Mouse (Mus musculus): ENCODE data around the gene Ddost. TPM values are rescaled to one million over a fixed set of nuclear protein-coding genes. Genes with fewer than 3 reads are reported as not detected.

Ddost gene
- polyA plus RNA-seq, 1 experiment from 2014 or later: 249 TPM

DNA sequence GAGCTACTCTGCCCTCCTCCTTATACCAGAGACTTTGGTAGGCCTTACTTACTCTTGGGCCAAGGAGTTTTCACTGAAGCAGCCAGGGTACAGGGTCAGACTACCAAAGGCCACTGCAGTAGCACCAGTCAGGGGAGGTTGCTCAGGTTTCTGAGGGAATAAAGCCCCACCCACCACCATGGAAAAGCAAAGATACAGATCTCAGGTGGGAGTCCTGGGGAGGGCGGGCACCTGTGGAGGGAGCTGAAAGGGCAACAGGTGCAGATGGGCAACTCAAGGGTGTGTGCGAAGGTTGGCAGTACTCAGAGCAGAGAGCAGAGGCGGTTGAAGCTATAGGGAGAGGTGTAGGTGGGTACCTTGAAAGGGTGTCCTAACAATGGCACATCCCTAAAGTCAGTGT is 1.5 kb upstream of the Ddost start:
- Histone ChIP-seq H3K9me3 (replicated peaks; ENCODE audit: control insufficient read depth, low read length) (no peaks in the 10 kb centered on the region), H3K9ac (replicated peaks; ENCODE audit: low read length) (no peak overlapping the region), H3K27ac (replicated peaks; ENCODE audit: low read depth, low read length) (no peak overlapping the region), H3K4me1 (ENCODE audit: control insufficient read depth, insufficient read depth, low read length) (peaks cover 4% of the 10 kb centered on the region; the same call in 1 of the 2 replicates), H3K36me3 (replicated peaks; ENCODE audit: control insufficient read depth, insufficient read depth, low read depth, low read length) (no peaks in the 10 kb centered on the region), H3K27me3 (ENCODE audit: control insufficient read depth, insufficient read depth, low read length) (no peaks in the 10 kb centered on the region), H3K4me3 (ENCODE audit: low read depth, low read length) (no peak overlapping the region), H3K4me2 (ENCODE audit: low read depth, low read length) (no peak overlapping the region)
- no peak for DNase-seq (ENCODE audit: low spot score)
- 95% methylated on average over 3 of the region's 3 CpGs for WGBS
- ATAC-seq (replicated peaks; ENCODE audit: insufficient number of reproducible peaks, low FRiP score, low TSS enrichment, low read depth): no peak

DNA sequence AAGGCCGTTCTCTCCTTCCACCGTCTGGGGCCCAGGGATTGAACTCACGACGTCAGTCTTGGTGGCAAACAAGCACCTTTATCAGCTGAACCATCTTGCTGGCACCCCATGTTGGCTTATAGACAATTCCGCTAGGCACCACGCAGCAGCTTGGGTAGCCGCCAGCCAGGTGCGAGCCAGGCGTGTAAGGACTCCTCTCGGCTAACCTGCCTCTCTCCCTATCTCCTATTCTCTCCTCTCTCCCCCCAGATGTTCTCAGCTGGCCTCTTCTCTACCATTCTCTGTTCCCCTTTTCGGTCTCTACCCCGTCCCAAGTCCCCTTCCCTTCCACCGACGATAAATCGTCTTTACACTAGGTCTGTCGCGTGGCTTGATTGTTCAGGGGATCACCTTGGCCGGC is 788 bp upstream of the Ddost start:
- Histone ChIP-seq H3K27me3 (ENCODE audit: control insufficient read depth, insufficient read depth, low read length) (no peaks in the 10 kb centered on the region), H3K36me3 (replicated peaks; ENCODE audit: control insufficient read depth, insufficient read depth, low read depth, low read length) (no peaks in the 10 kb centered on the region), H3K9ac (replicated peaks; ENCODE audit: low read length) (peak overlapping the region; percentile 80), H3K4me1 (ENCODE audit: control insufficient read depth, insufficient read depth, low read length) (peaks cover 4% of the 10 kb centered on the region; the same call in 1 of the 2 replicates), H3K4me3 (ENCODE audit: low read depth, low read length) (peak overlapping the region; percentile 40), H3K27ac (replicated peaks; ENCODE audit: low read depth, low read length) (0 out of 2 replicates have a peak overlapping the region, but pooled peaks have one; percentile 10), H3K4me2 (ENCODE audit: low read depth, low read length) (peak overlapping the region; percentile 89), H3K9me3 (replicated peaks; ENCODE audit: control insufficient read depth, low read length) (no peaks in the 10 kb centered on the region)
- 16% methylated on average over 18 of the region's 18 CpGs for WGBS
- ATAC-seq (replicated peaks; ENCODE audit: insufficient number of reproducible peaks, low FRiP score, low TSS enrichment, low read depth) (no peak), DNase-seq (ENCODE audit: low spot score) (no peak)

DNA sequence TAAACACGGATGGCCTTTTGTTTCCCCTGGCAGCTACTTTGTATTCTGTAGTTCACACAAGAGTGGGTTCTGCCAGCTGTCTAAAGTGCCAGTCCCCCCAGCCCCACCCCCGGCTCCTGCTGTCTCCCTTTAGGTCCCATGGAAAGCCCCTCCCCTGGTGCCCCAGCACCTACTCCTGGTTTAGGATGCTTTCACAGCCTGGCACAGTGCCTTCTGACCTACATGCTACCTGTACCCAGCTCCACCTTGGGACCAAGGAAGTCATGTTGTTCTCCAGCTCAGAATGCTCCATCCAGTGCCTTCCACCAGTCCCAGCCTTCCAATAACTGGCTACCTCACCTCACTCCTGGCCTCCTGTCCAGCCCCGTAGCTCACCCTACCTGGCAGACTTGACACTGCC is 2.5 kb downstream of the Ddost start:
- Histone ChIP-seq H3K9ac (replicated peaks; ENCODE audit: low read length) (no peak overlapping the region), H3K9me3 (replicated peaks; ENCODE audit: control insufficient read depth, low read length) (no peaks in the 10 kb centered on the region), H3K4me2 (ENCODE audit: low read depth, low read length) (no peak overlapping the region), H3K4me1 (ENCODE audit: control insufficient read depth, insufficient read depth, low read length) (peaks cover 4% of the 10 kb centered on the region; the same call in 1 of the 2 replicates), H3K36me3 (replicated peaks; ENCODE audit: control insufficient read depth, insufficient read depth, low read depth, low read length) (peaks cover 7% of the 10 kb centered on the region), H3K27me3 (ENCODE audit: control insufficient read depth, insufficient read depth, low read length) (no peaks in the 10 kb centered on the region), H3K4me3 (ENCODE audit: low read depth, low read length) (no peak overlapping the region), H3K27ac (replicated peaks; ENCODE audit: low read depth, low read length) (no peak overlapping the region)
- 88% methylated on average over 3 of the region's 3 CpGs for WGBS
- ATAC-seq (replicated peaks; ENCODE audit: insufficient number of reproducible peaks, low FRiP score, low TSS enrichment, low read depth): no peak
- DNase-seq (ENCODE audit: low spot score): no peak

DNA sequence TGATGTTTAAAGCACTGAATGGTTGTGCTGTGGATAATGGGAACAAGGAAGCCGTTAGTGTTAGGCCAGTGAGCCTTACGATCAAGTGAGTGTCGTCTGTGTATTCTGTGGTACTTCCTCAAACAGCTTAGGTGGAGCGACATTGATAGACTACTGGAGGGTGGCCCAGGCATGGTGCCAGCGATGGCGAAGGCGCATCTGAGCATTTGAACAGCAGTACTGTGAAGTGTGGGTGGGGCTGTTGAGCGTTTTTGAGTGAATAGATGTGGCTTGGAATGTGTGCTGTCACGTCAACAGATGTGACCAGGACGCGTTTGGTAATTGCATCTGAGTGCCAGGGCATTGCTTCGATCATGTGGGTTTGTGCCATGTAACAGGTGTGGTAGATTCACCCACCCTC is 3.2 kb downstream of the Ddost start:
- Histone ChIP-seq H3K27ac (replicated peaks; ENCODE audit: low read depth, low read length) (no peak overlapping the region), H3K27me3 (ENCODE audit: control insufficient read depth, insufficient read depth, low read length) (no peaks in the 10 kb centered on the region), H3K4me3 (ENCODE audit: low read depth, low read length) (no peak overlapping the region), H3K9me3 (replicated peaks; ENCODE audit: control insufficient read depth, low read length) (no peaks in the 10 kb centered on the region), H3K9ac (replicated peaks; ENCODE audit: low read length) (no peak overlapping the region), H3K4me2 (ENCODE audit: low read depth, low read length) (no peak overlapping the region), H3K36me3 (replicated peaks; ENCODE audit: control insufficient read depth, insufficient read depth, low read depth, low read length) (peaks cover 7% of the 10 kb centered on the region), H3K4me1 (ENCODE audit: control insufficient read depth, insufficient read depth, low read length) (peaks cover 4% of the 10 kb centered on the region; the same call in 1 of the 2 replicates)
- ATAC-seq (replicated peaks; ENCODE audit: insufficient number of reproducible peaks, low FRiP score, low TSS enrichment, low read depth) (no peak), DNase-seq (ENCODE audit: low spot score) (no peak)
- 95% methylated on average over 12 of the region's 12 CpGs for WGBS

DNA sequence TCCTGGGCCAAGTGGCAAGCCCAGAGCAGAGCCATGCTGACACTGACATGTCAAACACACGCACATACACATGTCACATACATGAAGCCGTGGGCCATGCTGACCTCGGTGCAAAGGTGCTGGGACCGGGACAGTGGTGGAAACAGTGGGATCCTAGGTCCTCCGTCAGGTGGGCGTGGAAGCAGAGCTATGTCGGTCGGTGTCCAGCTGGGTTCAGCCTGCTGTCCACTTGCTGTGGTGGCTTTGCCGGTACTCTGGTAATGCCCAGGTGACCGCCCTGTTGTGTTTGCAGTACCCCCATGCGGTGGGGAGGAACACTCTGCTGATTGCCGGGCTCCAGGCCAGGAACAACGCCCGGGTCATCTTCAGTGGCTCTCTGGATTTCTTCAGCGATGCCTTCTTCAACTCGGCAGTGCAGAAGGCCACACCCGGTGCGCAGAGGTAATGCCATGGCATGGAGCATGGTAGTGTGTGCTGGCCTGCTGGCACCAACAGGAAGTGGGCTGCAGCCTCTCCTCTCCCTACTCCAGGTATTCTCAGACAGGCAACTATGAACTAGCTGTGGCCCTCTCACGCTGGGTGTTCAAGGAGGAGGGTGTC is 5.9 kb downstream of the Ddost start:
- H3K4me1 ChIP-seq (ENCODE audit: control insufficient read depth, insufficient read depth, low read length): no peaks in the 10 kb centered on the region; the same call in 1 of the 2 replicates
- WGBS: 94% methylated on average over 19 of the region's 19 CpGs
- H3K4me2 ChIP-seq (ENCODE audit: low read depth, low read length): no peak overlapping the region
- ATAC-seq (replicated peaks; ENCODE audit: insufficient number of reproducible peaks, low FRiP score, low TSS enrichment, low read depth): no peak
- no peak for DNase-seq (ENCODE audit: low spot score)
- no peaks in the 10 kb centered on the region for H3K9me3 ChIP-seq (replicated peaks; ENCODE audit: control insufficient read depth, low read length)
- no peak overlapping the region for H3K4me3 ChIP-seq (ENCODE audit: low read depth, low read length)
- peaks cover 7% of the 10 kb centered on the region for H3K36me3 ChIP-seq (replicated peaks; ENCODE audit: control insufficient read depth, insufficient read depth, low read depth, low read length)
- no peak overlapping the region for H3K9ac ChIP-seq (replicated peaks; ENCODE audit: low read length)
- no peaks in the 10 kb centered on the region for H3K27me3 ChIP-seq (ENCODE audit: control insufficient read depth, insufficient read depth, low read length)
- no peak overlapping the region for H3K27ac ChIP-seq (replicated peaks; ENCODE audit: low read depth, low read length)

DNA sequence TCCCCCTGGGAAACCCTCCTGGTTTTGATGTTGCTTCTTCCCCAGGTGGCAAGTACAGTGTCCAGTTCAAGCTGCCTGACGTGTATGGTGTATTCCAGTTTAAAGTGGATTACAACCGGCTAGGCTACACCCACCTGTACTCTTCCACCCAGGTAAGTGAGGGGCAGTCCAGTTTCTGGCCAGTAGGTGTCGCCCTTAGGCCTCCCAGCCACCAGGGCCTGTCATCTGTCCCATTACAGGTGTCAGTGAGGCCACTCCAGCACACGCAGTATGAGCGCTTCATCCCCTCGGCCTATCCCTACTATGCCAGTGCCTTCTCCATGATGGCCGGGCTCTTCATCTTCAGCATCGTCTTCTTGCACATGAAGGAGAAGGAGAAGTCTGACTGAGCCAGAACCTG is 7.1 kb downstream of the Ddost start:
- WGBS: 66% methylated on average over 8 of the region's 8 CpGs
- Histone ChIP-seq H3K36me3 (replicated peaks; ENCODE audit: control insufficient read depth, insufficient read depth, low read depth, low read length) (peaks cover 7% of the 10 kb centered on the region), H3K9ac (replicated peaks; ENCODE audit: low read length) (no peak overlapping the region), H3K4me3 (ENCODE audit: low read depth, low read length) (no peak overlapping the region), H3K9me3 (replicated peaks; ENCODE audit: control insufficient read depth, low read length) (no peaks in the 10 kb centered on the region), H3K4me2 (ENCODE audit: low read depth, low read length) (no peak overlapping the region), H3K4me1 (ENCODE audit: control insufficient read depth, insufficient read depth, low read length) (no peaks in the 10 kb centered on the region), H3K27me3 (ENCODE audit: control insufficient read depth, insufficient read depth, low read length) (no peaks in the 10 kb centered on the region), H3K27ac (replicated peaks; ENCODE audit: low read depth, low read length) (no peak overlapping the region)
- DNase-seq (ENCODE audit: low spot score) (peak; percentile 55), ATAC-seq (replicated peaks; ENCODE audit: insufficient number of reproducible peaks, low FRiP score, low TSS enrichment, low read depth) (peak; percentile 24; the same call in 1 of the 2 replicates)

DNA sequence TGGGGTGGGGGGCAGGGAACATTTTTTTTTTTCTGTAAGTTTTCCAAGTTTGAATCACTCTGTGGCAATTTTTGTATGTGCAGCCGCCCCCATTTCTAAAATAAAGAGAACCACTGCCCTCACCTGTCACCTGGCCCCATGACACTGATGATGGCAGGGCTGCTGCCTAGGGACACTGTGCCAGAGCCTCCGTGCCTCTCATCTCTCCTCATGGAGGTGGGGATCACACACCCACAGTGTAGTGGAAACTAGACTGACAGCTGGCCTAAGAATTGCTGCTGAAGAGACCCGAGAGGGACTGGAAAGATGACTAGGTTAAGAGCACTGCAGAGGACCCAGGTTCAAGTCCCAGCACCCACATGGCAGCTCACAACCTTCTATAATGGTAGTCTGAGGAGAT is 7.6 kb downstream of the Ddost start:
- no peaks in the 10 kb centered on the region for H3K4me1 ChIP-seq (ENCODE audit: control insufficient read depth, insufficient read depth, low read length)
- no peak overlapping the region for H3K9ac ChIP-seq (replicated peaks; ENCODE audit: low read length)
- H3K27ac ChIP-seq (replicated peaks; ENCODE audit: low read depth, low read length): no peak overlapping the region
- no peak overlapping the region for H3K4me3 ChIP-seq (ENCODE audit: low read depth, low read length)
- H3K9me3 ChIP-seq (replicated peaks; ENCODE audit: control insufficient read depth, low read length): no peaks in the 10 kb centered on the region
- peaks cover 7% of the 10 kb centered on the region for H3K36me3 ChIP-seq (replicated peaks; ENCODE audit: control insufficient read depth, insufficient read depth, low read depth, low read length)
- H3K27me3 ChIP-seq (ENCODE audit: control insufficient read depth, insufficient read depth, low read length): no peaks in the 10 kb centered on the region
- no peak overlapping the region for H3K4me2 ChIP-seq (ENCODE audit: low read depth, low read length)
- ATAC-seq (replicated peaks; ENCODE audit: insufficient number of reproducible peaks, low FRiP score, low TSS enrichment, low read depth) (no peak), DNase-seq (ENCODE audit: low spot score) (no peak)
- 86% methylated on average over 3 of the region's 3 CpGs for WGBS

DNA sequence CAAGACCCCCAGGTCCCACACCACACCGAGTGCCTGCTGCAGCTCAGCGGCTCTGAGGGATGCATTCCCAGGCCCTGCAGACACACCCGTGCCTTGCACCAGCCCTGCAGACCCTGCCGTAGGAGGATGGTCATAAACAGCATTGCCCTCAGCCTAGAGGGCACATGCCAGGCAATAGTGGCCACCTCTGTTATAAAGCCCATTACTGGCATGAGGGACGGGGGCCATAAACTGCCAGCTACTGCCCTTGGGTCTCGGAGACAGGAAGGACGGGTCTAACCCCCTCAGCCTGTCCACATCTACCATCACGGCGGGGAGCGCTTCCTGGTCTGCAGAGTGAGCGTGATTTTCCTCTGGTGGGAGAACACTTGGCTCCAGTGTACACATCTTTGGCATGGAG is 8.5 kb downstream of the Ddost start:
- DNase-seq (ENCODE audit: low spot score): no peak
- peaks cover 7% of the 10 kb centered on the region for H3K36me3 ChIP-seq (replicated peaks; ENCODE audit: control insufficient read depth, insufficient read depth, low read depth, low read length)
- no peak overlapping the region for H3K4me2 ChIP-seq (ENCODE audit: low read depth, low read length)
- WGBS: 95% methylated on average over 11 of the region's 11 CpGs
- no peak overlapping the region for H3K4me3 ChIP-seq (ENCODE audit: low read depth, low read length)
- no peaks in the 10 kb centered on the region for H3K9me3 ChIP-seq (replicated peaks; ENCODE audit: control insufficient read depth, low read length)
- no peak for ATAC-seq (replicated peaks; ENCODE audit: insufficient number of reproducible peaks, low FRiP score, low TSS enrichment, low read depth)
- no peak overlapping the region for H3K27ac ChIP-seq (replicated peaks; ENCODE audit: low read depth, low read length)
- H3K27me3 ChIP-seq (ENCODE audit: control insufficient read depth, insufficient read depth, low read length): no peaks in the 10 kb centered on the region
- H3K9ac ChIP-seq (replicated peaks; ENCODE audit: low read length): no peak overlapping the region
- H3K4me1 ChIP-seq (ENCODE audit: control insufficient read depth, insufficient read depth, low read length): no peaks in the 10 kb centered on the region

Data from embryonic facial prominence, embryonic 11.5 days (tissue).